Mouse (Mus musculus) granulocyte monocyte progenitor cell, adult 5-6 weeks (primary cell): Measurements from ENCODE around the gene Nop14. TPM values are rescaled to one million over a fixed set of nuclear protein-coding genes. Genes with fewer than 3 reads are reported as not detected.

Experiments used
- ATAC-seq: replicated peaks from 2 replicates; pipeline ENCODE4 v1.8.0; 2016; ENCODE audit warnings: mild to moderate bottlenecking, moderate TSS enrichment, inconsistent platforms; ENCODE audit not compliant: poor library complexity, severe bottlenecking
- total RNA-seq, 2 experiments: library from RNA; stranded (forward) in 1 of 2; stranded (reverse) in 1 of 2; fragments of 200-712, 200-1000 nt in 1 of 2; fragments of >200 nt in 1 of 2; fragmentation: Nextera tagmentation in 1 of 2; gene quantifications; 2 replicates each; pipeline ENCODE4 v1.2.3; 2014 to 2017

Gene Nop14
- 40.0 and 45.0 TPM in 2 replicates for total RNA-seq (2014; fragmentation: Nextera tagmentation)
- 47.7 and 50.0 TPM in 2 replicates for total RNA-seq (2017)

GRCm38 (mm10) chr5:34659686-34660590 is at the start of gene Nop14, which contains the start of gene Grk4:
Nop14 (minus strand) TSS chr5:34660148.
Grk4 (plus strand) TSS chr5:34660379.
- ATAC-seq: peak; percentile 95

GRCm38 (mm10) chr5:34708436-34708835 is 48.5 kb upstream of the Nop14 start:
- ATAC-seq: no peak

- ATAC-seq: peak; percentile 98
These were observed 35.6 kb upstream of the Nop14 start for GRCm38 (mm10) chr5:34695521-34695920.

- ATAC-seq: no peak
These were observed 32.8 kb upstream of the Nop14 start for GRCm38 (mm10) chr5:34692782-34693181.

- no peak for ATAC-seq
These were observed 29.9 kb upstream of the Nop14 start for GRCm38 (mm10) chr5:34689868-34690267.

GRCm38 (mm10) chr5:34670280-34670679 is 10.3 kb upstream of the Nop14 start:
- no peak; the same call in 1 of the 2 replicates for ATAC-seq

GRCm38 (mm10) chr5:34669493-34669892 is 9.5 kb upstream of the Nop14 start:
- 0 out of 2 replicates have a peak, but pooled peaks have one; percentile 25 for ATAC-seq

- ATAC-seq: no peak
These were observed 3.3 kb upstream of the Nop14 start for GRCm38 (mm10) chr5:34663231-34663630.

GRCm38 (mm10) chr5:34661909-34662308 is 2.0 kb upstream of the Nop14 start:
- no peak for ATAC-seq

GRCm38 (mm10) chr5:34660591-34661130 is 713 bp upstream of the Nop14 start:
- no peak; the same call in 1 of the 2 replicates for ATAC-seq

- ATAC-seq: no peak
These were observed 2.4 kb downstream of the Nop14 start for GRCm38 (mm10) chr5:34657556-34657955.

GRCm38 (mm10) chr5:34654881-34655280 is 5.1 kb downstream of the Nop14 start:
- ATAC-seq: no peak

GRCm38 (mm10) chr5:34652961-34653360 is 7.0 kb downstream of the Nop14 start:
- ATAC-seq: no peak

- ATAC-seq: peak; percentile 75
These were observed 12.4 kb downstream of the Nop14 start for GRCm38 (mm10) chr5:34647581-34647980.

GRCm38 (mm10) chr5:34642932-34643331 is 17.0 kb downstream of the Nop14 start:
- peak; percentile 67 for ATAC-seq

- no peak for ATAC-seq
These were observed 18.0 kb downstream of the Nop14 start for GRCm38 (mm10) chr5:34641991-34642390.

- peak; percentile 26 for ATAC-seq
These were observed 22.3 kb downstream of the Nop14 start for GRCm38 (mm10) chr5:34637591-34638156.

GRCm38 (mm10) chr5:34636481-34637287 is 23.3 kb downstream of the Nop14 start, which contains the start of gene Mfsd10:
Mfsd10 (minus strand) TSS chr5:34637212.
- peak; percentile 68 for ATAC-seq

- ATAC-seq: no peak
These were observed 24.2 kb downstream of the Nop14 start for GRCm38 (mm10) chr5:34635665-34636192.
